Mouse (Mus musculus) left cerebral cortex, postnatal 25 days (tissue): ENCODE measurements at regions not wholly inside any gene's neighbourhood (a gene's known extent, or its start where the extent isn't known, plus 50 kb on each side); places are given as distances from the start of the nearest gene placed in this dataset.

Experiments used
- DNase-seq, 2 experiments: peaks; one replicate each; pipeline ENCODE4 v3.0.0; 2022; ENCODE audit warnings: low spot score in 2 of 2, mixed read lengths in 1 of 2
- intact Hi-C: fragments of 180-260 bp; cut with DNase I; formaldehyde crosslinking; loops from one replicate; pipeline ENCODE4 v1.15.1; 2025

DNA sequence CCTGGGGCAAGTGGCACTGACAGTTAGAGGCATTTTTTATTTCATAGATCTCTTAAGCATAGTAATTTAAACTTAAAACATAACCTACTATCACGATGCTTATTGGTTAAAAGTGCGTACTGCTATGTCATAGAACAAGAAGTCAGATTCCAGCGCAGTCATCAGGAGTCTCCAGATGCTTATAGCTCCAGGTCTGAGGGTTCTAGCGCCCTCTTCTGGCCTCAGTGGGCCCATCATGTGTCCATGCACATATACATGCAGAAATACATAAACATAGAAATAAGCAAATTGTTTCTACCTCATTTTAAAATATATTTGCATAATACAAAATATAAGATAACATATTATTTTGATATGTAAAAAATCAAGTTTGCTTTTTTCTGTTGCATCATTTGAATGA is 1002.8 kb upstream of the Adgrl2 start:
- DNase-seq: no peak
- intact Hi-C loops: no loop called here

DNA sequence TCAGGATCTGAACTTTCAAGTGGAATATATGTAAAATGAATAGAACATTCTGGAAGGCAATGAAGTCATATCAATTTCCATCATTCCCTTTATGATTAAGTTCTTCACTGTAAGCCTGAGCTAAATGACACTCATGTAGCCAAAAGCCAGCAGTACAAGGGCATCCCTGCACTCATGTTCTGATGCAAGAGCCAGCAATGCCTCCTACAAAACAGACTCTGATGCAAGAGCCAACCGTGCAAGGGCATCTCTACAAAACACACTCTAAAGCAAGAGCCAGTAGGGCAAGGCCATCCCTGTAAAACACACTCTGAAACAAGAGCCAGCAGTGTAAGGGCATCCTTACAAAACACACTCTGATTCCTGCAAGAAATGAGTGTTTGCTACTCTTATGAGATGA is 997.4 kb upstream of the Adgrl2 start:
- no peak for DNase-seq
- intact Hi-C loops: no loop called here

DNA sequence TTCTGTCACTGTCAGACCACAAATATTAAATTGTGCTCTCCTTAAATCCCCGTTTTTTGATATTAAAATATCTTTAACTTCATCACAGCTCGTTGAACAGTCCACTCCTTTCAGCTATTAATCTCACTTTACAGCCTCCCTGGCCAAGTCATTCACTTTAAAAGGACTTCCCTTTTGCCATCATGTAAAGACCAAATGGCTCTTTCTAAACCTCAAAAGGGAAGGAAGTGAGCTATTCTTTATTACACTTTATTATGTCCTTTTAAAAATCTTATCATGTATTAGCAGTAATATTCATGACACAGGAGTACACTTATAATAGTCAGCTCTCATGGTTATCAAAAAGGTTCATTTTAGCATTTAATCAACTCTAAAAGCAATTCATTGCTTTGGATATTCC is 966.6 kb upstream of the Adgrl2 start:
- intact Hi-C loops: no loop called here
- DNase-seq: no peak

DNA sequence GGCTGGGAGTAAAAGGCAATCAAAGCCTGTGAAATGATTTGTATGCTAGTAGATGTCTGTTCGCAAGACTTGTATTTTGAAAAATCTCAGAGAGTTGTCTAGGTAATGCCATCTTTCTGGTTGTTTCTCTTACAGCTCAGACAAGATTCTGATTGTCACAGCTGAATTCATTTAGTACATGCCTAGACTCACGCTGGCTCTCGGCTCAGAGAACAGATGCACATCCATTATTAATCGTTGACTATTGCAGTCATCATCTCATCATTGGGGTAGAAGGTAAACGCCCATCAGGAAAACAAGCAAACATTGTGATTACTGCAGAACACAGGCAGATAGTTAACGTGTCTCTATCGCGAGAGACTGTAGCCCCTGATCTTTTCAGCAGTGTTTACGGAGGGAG is 945.8 kb upstream of the Adgrl2 start:
- no peak for DNase-seq
- intact Hi-C loops: no loop called here

DNA sequence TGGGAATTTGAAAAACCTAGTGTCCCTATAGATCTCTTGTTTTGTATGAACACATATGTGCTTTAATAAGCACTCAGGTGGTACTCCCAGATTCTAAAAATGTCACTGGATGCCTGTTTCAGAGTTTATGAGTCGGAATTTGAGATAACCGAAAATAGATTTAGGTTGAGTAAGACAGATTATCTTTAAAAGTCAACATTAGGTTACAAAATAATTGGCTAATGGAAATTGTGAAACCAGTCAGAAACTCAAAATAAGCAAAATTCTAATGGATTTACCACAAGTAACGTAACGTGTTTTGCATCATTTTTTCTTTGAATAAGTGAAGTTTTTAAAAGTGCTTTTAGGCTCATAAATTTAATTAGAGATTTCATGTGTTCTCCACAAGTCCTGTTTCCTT is 944.5 kb upstream of the Adgrl2 start:
- intact Hi-C loops: no loop called here
- no peak for DNase-seq

DNA sequence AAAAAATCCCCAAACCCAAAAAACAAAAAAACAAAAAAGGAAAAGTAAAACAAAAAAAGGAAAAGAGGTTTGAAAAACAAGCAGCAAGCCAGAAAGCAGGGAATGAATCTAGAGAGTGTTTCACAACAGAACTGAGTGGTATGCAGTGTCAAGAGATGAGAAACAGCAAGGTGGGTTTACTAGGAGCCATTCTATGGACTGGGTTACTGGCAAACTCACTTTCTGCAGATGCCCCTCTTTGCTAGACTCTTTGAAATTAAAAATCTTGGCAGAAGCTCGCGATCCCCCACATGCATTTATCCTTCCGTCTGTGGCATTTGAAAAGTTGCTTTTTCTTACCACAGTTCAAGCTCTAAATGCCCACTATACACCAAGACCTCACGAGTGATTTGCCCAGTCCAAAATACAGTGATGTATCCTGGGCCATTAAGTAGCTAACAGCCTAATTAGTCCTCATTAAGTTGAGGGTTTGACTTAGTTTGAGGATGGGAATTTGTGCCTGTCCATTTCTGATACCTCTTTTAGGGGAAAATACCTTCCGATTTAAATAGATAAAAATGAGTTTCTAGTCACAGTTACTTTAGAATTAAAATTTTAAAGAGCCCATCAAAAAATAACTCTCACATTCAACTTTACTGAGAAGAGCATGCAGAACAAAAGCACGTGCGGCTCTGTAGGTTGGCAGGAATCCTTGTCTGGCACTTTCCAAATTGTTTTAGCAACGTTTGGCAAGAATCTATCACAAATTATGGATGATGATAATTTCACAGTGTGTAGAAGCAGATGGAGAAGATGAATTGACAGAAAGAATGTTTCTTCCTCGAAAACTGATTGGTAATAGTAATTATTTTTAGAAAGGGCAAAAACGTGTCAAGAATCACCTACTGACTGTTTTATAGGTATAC is 938.4 kb upstream of the Adgrl2 start:
- intact Hi-C loops: no loop called here
- peak; percentile 15 to 17 for DNase-seq

DNA sequence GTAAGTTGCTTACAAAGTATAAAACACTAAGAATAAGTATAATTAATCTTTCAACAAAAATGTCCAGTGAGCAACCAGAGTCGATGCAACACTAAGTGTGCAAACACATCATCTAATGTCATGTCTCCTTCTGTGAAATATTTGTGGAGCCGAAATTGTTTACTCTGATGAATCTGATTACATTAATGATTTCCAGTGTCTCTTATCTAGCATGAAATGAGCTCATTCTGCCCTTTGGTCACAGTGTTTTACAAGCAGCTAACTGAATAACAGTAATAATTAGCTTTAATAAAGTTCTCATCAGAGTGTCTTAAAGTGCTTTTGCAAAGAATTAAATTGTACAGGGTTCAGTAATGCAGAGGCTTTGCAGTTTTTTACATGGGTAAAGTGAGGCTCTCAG is 929.9 kb upstream of the Adgrl2 start:
- intact Hi-C loops: no loop called here
- DNase-seq: no peak

DNA sequence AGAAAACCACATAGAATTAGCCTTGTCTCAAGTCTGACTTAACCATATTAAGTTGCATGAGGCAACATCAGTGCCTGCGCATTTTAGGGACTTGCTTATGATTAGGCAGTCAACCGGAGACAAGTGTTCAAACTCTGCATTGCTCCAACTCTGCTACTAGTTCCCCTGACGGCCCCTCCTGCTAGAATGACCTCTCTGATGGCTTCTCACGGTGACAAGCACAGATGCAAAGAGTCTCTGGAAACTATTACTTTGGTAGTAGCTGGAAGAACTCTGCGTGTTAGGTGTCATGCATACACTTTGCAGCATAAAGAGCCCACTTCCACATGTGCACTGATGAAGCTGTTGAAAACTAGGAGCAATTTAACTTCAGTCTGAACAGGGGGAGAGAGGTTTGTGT is 927.8 kb upstream of the Adgrl2 start:
- DNase-seq: no peak
- intact Hi-C loops: no loop called here

DNA sequence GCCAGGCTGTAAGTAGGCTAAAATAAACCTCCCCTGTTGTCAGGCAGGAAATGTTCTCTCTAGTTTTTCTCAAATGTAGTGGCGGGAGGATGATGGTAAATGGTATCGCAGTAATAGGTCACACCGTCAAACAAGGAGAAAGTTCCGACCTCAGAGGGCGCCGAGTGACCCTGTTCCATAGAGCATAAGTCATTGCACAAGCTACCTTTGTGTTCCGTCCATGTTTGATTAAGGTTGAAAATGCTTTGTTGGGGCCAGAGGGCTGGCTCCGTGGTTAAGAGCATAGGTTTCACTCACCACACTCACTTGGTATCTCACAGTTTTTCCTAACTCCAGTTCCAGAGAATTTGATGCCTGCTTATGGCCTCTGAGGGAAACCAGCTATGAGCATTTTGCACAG is 920.4 kb upstream of the Adgrl2 start:
- DNase-seq: no peak
- intact Hi-C loops: no loop called here

DNA sequence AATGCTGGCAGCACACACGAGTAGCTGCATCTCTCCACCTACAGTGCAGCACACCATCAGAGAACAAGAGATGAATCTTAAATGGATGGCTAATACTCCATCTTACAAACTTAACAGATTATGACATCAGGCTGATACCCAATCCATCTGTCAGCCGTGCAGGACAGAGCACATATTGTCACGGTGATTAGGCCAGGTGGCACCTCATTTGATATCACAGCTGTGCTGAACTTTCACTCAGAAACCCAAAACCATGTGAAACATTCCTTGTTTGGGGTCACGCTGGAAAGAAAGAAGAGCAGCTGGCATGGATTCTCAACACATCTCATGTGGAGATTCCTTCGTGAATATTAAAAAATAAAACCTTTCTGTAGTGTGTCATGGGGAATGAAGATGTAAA is 911.4 kb upstream of the Adgrl2 start:
- no peak for DNase-seq
- intact Hi-C loops: no loop called here

DNA sequence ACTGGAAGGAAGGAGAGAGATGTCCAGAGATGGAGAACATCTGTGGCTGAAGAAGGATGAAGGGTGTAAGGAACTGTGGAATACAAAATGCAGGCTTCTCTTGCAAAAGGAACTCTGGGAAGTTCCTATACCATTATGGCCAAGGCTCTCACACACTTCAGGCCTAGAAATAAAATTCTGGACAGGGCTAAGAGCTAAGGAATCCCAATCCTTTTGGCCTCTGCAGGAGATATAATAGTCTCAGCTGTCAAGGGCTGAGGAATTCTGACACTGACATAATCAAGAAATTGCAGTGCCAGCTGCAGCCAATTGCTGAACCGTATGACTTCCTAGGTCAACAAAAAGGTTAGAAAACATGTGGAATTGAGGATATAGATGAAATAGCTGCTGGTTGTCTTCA is 886.2 kb upstream of the Adgrl2 start:
- DNase-seq: no peak
- intact Hi-C loops: no loop called here

DNA sequence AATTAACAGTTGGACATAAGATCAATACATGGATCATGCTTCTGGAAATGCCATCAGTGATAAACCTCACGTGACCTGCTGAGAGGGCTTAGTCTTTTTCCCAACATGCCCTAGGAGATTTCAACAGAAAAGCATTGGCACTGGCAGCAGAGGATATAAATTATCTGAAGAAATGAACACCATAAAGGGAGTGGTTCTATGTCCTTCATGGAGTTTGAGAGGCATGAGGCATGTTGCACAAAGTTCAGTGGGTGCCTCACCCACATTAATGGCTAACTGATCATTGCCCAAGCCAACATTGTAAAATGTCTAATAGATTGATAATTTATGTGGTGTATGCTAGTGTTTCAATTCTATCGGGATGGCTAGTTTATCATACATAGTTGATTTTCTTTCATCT is 875.6 kb upstream of the Adgrl2 start:
- DNase-seq: no peak
- intact Hi-C loops: no loop called here

DNA sequence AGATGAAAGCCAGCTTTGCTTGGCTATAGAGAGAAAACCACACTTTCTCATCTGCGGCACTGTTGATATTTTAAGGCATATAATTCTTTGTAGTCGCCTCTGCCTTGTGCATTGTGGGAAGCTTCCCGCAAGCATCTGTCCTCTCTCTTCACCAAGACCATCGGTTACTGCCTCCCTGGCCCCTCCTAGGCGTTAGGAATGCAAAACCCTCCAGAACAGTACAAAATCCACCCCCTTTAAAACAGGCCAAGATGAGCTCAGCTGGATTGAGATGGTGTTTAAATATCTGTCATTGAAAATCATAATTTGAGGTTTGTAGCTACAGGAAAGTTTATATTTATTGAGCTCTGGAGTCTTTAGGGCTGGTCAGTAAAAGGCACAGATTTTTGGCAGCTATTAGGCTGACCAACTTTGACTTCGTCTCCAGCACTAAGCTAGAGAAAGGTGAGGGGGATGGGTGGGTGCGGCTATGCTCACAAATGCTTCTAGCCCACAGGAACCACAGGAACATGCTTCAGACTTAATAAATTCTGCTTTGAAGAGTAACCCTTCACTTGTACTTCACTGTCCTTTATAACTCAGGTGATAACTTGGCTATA is 856.7 kb upstream of the Adgrl2 start:
- intact Hi-C loops: no loop called here
- no peak for DNase-seq

DNA sequence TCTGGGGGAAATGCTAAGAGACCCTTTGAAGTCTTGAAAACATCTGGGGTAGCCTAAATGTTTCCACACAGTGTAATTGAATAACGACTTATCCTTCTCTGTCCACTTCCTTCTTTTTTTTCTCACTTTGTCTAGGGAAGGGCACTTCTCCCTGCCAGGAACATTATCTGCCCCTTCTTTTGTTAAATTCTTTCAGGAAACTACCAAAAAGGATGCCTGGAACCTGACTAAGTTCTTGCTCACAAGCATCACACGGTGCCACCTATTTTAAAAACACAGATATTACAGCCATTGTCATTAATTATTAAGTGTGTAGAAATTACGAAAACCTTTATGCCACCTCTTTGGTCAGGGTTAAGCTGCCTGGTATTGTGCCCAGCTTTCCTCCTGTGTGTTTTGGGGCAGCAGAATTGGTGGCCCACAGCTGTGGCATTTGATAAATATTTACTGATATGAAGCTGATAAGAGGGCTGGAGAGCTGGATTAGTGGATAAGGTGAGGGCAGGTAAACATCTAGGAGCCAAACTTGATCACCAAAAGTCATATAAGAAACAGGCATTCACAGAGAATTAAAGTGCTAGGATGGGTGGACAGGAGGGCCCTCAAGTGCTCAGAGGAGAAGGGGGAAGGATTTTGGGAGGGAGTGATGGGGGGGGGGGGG is 855.6 kb upstream of the Adgrl2 start:
- intact Hi-C loops: no loop called here
- DNase-seq: no peak

DNA sequence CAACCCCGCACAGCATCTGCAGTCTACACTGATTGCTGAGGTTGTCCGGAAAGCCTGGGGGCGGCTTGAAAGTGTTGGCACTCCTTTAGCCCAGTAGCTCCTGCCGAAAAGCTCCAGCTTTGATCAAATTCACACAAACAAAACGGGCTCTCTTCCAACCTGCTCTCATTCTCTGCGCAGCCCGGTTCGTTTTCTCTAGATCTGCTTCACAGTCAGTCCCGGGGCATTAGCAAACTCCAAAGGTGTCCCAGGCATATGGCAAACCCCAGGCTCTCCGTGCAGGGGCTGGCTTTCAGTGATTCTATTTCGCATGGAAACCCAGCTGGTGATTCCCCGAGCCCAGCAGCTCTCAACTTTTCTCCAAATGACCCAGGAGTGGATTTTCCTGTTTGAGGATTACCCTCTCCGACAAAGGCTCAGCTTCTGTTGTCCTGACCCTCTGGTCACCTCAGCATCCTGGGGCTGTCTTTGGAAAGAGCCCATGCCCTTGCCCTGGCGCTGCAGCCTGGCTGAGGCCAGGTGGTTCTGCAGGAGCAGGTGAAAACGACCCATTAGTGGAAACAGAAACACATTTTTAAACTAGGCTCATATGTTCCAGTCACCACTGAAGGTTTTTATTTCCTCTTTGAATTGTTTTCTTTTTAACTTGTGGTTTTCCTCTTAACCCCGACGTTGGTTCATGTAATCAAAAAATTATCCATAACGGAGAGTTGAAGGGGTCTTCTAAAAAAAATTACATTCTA is 854.9 kb upstream of the Adgrl2 start:
- peak; percentile 12 to 35 for DNase-seq
- intact Hi-C loops: no loop called here

DNA sequence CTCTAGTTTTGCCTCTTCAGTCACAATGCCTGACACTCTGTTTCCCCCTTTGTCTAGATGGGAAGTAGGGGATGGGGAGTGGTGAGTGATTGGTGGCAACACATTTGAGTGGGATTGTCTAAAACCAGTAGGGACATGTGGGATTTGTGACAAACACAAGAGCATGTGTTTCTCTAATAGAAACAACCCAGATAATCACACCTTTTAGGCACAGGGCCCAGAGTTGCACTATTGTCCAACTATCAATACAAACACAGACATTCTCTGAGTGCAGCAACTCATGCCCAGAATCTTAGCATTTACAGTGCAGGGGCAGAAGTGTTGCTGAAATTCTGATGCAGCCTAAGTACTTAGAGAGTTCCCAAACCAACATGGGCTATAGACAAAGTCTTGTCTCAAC is 847.6 kb upstream of the Adgrl2 start:
- intact Hi-C loops: no loop called here
- no peak for DNase-seq

DNA sequence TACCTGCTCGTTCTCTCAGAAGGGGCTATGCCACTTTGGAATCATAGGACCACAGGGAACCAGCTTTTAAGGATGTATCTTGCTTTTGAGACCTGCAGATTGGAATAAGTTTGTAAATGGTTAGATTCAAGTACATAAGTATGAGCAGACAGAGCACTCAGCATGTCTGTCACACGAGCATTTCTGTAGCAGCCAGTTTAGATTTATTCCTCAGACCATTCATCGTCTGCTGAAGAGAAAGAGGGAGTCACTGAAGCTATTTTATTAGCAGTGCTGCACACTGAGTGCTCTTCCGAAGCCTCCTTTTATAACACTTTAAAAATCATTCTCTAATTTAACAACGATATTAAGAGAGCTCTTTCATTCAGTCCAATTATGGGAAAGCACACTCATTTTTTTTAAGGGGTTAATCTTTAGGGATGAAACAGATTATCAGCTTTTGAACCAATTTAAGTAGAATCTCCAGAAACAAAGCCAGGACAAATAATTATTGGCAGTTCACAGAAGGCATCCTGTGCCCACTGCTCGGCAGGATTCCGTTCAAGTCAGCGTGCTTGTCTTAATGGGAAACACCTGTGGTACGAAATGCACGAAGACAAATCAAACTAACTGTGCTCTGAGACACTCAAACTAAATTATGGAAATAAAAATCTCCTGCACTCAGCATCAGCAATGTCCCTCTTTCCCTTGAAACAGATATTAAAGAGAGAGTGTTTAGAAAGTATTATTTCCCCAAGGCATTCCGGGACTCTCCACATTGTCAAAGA is 846.3 kb upstream of the Adgrl2 start:
- intact Hi-C loops: no loop called here

DNA sequence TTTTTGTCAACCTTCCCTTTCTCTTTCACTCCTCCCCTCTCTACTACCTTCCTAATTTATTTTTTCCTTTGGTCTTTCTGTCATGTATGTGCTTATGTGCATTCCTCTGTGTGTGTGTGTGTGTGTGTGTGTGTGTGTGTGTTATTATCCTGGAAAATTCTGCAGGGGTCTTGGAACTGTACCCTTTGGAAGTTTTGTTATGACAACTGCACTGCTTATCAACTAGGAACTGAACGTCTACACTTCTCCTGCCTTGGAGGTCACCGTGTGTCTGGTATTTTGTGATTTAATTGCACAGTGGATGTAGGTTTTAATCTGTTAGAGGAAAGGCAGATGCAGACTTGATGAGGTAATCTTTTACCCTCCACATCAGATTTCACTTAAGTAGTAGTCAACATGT is 836.8 kb upstream of the Adgrl2 start:
- intact Hi-C loops: no loop called here
- DNase-seq: no peak

More for the DNA sequence above, 846.3 kb upstream of the Adgrl2 start:
- DNase-seq: no peak

DNA sequence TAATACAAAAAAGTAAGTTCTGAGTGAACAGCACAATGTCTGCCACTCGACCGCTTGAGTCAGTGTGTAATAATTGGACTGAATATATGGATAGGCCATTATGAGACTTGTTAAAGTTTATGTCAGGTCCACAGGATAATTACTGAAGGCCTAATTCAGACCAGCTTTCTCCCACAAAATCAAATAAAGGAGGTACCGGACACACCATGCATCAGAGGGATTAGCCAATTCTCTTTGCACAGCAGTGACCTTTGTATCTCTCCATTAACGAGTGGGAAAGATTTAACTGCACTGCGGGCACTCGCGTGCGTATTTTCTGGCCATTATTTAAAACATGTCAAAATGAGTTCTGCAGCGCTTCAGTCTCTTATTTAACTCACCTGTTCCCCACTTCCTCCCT is 836.4 kb upstream of the Adgrl2 start:
- intact Hi-C loops: no loop called here
- DNase-seq: no peak

DNA sequence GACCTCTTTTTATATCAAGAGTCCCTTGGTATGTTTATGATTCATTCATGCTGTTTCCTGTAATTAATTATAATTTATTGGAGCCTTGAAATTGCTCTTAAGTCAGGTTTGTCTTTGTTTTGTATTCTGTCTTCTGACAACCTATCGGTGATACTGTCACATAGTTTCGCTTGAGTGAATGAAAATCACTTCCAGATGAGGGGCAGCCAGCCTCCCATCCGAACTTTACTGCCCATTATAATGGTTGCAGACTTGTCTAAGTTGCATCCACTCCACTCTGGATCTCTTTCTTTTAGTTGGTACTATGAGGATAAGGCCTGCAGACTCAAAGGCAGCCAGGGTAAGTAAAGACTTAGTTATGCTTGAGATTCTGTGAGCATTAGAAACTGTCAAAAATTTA is 830.3 kb upstream of the Adgrl2 start:
- intact Hi-C loops: no loop called here
- no peak for DNase-seq
